Mouse (Mus musculus) kidney, adult 2 months (tissue): ENCODE data around the gene Knl1.

ENCODE experiments used
- CTCF ChIP-seq: fragments of 200-500 bp; conservative IDR thresholded peaks from 2 replicates; pipeline ENCODE4 v1.5.1; 2011; ENCODE audit warnings: low read depth, mild to moderate bottlenecking, control low read depth, low read length, moderate library complexity, mixed read lengths; ENCODE audit not compliant: insufficient read depth, insufficient read length
- POLR2A ChIP-seq: fragments of 200-500 bp; IDR thresholded peaks from one replicate; pipeline ENCODE4 v1.6.1; 2011; ENCODE audit warnings: low read depth, low read length, control low read depth

- no peak for TF ChIP-seq POLR2A
- TF ChIP-seq CTCF, result no peak
Observed at GRCm38 (mm10) chr2:119136346-119136898, 89.5 kb downstream of the Knl1 start.
